Mouse (Mus musculus): ENCODE results near the gene Slit3.

The Slit3 gene

DNA sequence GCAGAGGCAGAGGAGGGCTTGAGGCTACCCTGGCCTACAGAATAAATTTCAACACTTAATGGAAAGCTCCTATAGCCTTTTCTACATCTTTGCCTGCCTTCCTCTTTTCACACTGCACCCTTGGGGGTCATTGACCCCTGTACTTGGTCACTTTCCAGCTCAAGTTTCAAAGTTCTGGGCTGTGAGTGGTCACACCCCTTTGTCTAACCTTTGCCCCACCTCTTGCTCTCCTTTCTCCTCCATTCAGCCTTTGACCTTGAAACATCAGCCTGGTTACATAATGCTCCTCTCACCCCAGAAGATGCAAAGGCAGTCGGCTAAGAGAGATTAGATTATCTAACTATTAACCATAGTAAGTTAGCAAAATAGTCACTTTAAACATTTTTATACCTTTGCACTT is 611.3 kb downstream of the Slit3 start:
- TF ChIP-seq POU5F1 (IDR thresholded peaks at IDR 0.05; ENCODE audit: borderline replicate concordance, low read length) (no peak), NANOG (IDR thresholded peaks at IDR 0.05; ENCODE audit: borderline replicate concordance, low read length) (no peak; the same call in 1 of the 2 replicates)
- H3K4me1 ChIP-seq (replicated peaks; ENCODE audit: low read depth, low read length) = peaks cover 5% of the 10 kb centered on the region; the same call in 1 of the 2 replicates

GRCm38 (mm10) chr11:35736817-35737216 is 615.8 kb downstream of the Slit3 start:
- Histone ChIP-seq H3K9me3 (ENCODE audit: low read length) (peaks cover 4% of the 10 kb centered on the region), H3K4me3 (replicated peaks; ENCODE audit: low read length) (no peak overlapping the region), H3K36me3 (ENCODE audit: insufficient read depth, low read length) (no peaks in the 10 kb centered on the region), H3K4me1 (replicated peaks; ENCODE audit: low read depth, low read length) (no peaks in the 10 kb centered on the region), H3K27me3 (ENCODE audit: insufficient read depth, low read length) (no peaks in the 10 kb centered on the region)
- TF ChIP-seq CTCF (conservative IDR thresholded peaks at IDR 0.05; ENCODE audit: low read length) (peak; percentile 85), POU5F1 (IDR thresholded peaks at IDR 0.05; ENCODE audit: borderline replicate concordance, low read length) (no peak)

More for the DNA sequence above, 611.3 kb downstream of the Slit3 start:
- no peak overlapping the region for H3K4me3 ChIP-seq (replicated peaks; ENCODE audit: low read length)
- no peaks in the 10 kb centered on the region for H3K36me3 ChIP-seq (ENCODE audit: insufficient read depth, low read length)
- peaks cover 4% of the 10 kb centered on the region for H3K9me3 ChIP-seq (ENCODE audit: low read length)
- H3K27me3 ChIP-seq (ENCODE audit: insufficient read depth, low read length) = peaks cover 13% of the 10 kb centered on the region

GRCm38 (mm10) chr11:35737262-35737661 is 616.2 kb downstream of the Slit3 start:
- H3K9me3 ChIP-seq (ENCODE audit: low read length) = peaks cover 3% of the 10 kb centered on the region
- no peaks in the 10 kb centered on the region for H3K27me3 ChIP-seq (ENCODE audit: insufficient read depth, low read length)
- no peaks in the 10 kb centered on the region for H3K36me3 ChIP-seq (ENCODE audit: insufficient read depth, low read length)
- TF ChIP-seq POU5F1 (IDR thresholded peaks at IDR 0.05; ENCODE audit: borderline replicate concordance, low read length) (no peak), CTCF (conservative IDR thresholded peaks at IDR 0.05; ENCODE audit: low read length) (no peak)
- no peaks in the 10 kb centered on the region for H3K4me1 ChIP-seq (replicated peaks; ENCODE audit: low read depth, low read length)
- no peak overlapping the region for H3K4me3 ChIP-seq (replicated peaks; ENCODE audit: low read length)

- H3K27me3 ChIP-seq (ENCODE audit: insufficient read depth, low read length) = no peaks in the 10 kb centered on the region
- H3K4me3 ChIP-seq (replicated peaks; ENCODE audit: low read length) = no peak overlapping the region
- no peaks in the 10 kb centered on the region for H3K9me3 ChIP-seq (ENCODE audit: low read length)
- H3K36me3 ChIP-seq (ENCODE audit: insufficient read depth, low read length) = no peaks in the 10 kb centered on the region
- no peak for TF ChIP-seq POU5F1 (IDR thresholded peaks at IDR 0.05; ENCODE audit: borderline replicate concordance, low read length)
- TF ChIP-seq CTCF (conservative IDR thresholded peaks at IDR 0.05; ENCODE audit: low read length) = no peak
- no peak for TF ChIP-seq NANOG (IDR thresholded peaks at IDR 0.05; ENCODE audit: borderline replicate concordance, low read length)
- no peaks in the 10 kb centered on the region for H3K4me1 ChIP-seq (replicated peaks; ENCODE audit: low read depth, low read length)
Observed at GRCm38 (mm10) chr11:35738102-35738501, 617.1 kb downstream of the Slit3 start.

- Histone ChIP-seq H3K36me3 (ENCODE audit: insufficient read depth, low read length) (no peaks in the 10 kb centered on the region), H3K27me3 (ENCODE audit: insufficient read depth, low read length) (peaks cover 9% of the 10 kb centered on the region; the same call in 1 of the 2 replicates), H3K4me3 (replicated peaks; ENCODE audit: low read length) (no peak overlapping the region), H3K4me1 (replicated peaks; ENCODE audit: low read depth, low read length) (no peaks in the 10 kb centered on the region), H3K9me3 (ENCODE audit: low read length) (no peaks in the 10 kb centered on the region)
- TF ChIP-seq CTCF (conservative IDR thresholded peaks at IDR 0.05; ENCODE audit: low read length) = no peak
- TF ChIP-seq POU5F1 (IDR thresholded peaks at IDR 0.05; ENCODE audit: borderline replicate concordance, low read length) = no peak
Observed at GRCm38 (mm10) chr11:35743586-35743985, 622.6 kb downstream of the Slit3 start.

GRCm38 (mm10) chr11:35744571-35744970 is 623.5 kb downstream of the Slit3 start:
- peaks cover 1% of the 10 kb centered on the region for H3K9me3 ChIP-seq (ENCODE audit: low read length)
- H3K4me1 ChIP-seq (replicated peaks; ENCODE audit: low read depth, low read length) = no peaks in the 10 kb centered on the region
- TF ChIP-seq CTCF (conservative IDR thresholded peaks at IDR 0.05; ENCODE audit: low read length) = no peak
- no peak for TF ChIP-seq POU5F1 (IDR thresholded peaks at IDR 0.05; ENCODE audit: borderline replicate concordance, low read length)
- TF ChIP-seq NANOG (IDR thresholded peaks at IDR 0.05; ENCODE audit: borderline replicate concordance, low read length) = no peak
- no peak overlapping the region for H3K4me3 ChIP-seq (replicated peaks; ENCODE audit: low read length)
- H3K36me3 ChIP-seq (ENCODE audit: insufficient read depth, low read length) = no peaks in the 10 kb centered on the region
- peaks cover 9% of the 10 kb centered on the region; the same call in 1 of the 2 replicates for H3K27me3 ChIP-seq (ENCODE audit: insufficient read depth, low read length)

DNA sequence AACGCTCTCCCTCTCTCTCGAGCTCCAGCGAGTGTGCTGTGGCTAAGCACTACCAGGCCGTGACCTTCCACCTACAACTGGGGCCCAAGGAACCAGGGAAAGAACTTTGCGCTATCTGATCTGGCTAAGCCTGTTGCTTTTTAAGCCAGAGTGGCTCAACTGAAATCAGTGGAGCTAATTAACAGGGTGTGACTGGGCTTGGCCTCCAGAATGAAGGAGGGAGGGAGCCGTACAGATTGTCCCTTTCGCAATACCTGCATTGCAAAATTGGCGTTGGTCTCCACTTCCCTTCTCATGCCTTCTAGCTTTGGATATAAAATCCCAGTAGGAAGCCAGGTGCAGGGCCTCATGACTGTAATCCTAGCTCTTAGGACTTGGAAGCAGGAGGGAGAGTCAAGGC is 629.6 kb downstream of the Slit3 start:
- H3K9me3 ChIP-seq (ENCODE audit: low read length) = peaks cover 12% of the 10 kb centered on the region
- H3K36me3 ChIP-seq (ENCODE audit: insufficient read depth, low read length) = no peaks in the 10 kb centered on the region
- no peak for TF ChIP-seq POU5F1 (IDR thresholded peaks at IDR 0.05; ENCODE audit: borderline replicate concordance, low read length)
- TF ChIP-seq NANOG (IDR thresholded peaks at IDR 0.05; ENCODE audit: borderline replicate concordance, low read length) = no peak
- no peak for TF ChIP-seq CTCF (conservative IDR thresholded peaks at IDR 0.05; ENCODE audit: low read length)
- H3K4me1 ChIP-seq (replicated peaks; ENCODE audit: low read depth, low read length) = no peaks in the 10 kb centered on the region
- no peak overlapping the region for H3K4me3 ChIP-seq (replicated peaks; ENCODE audit: low read length)
- peaks cover 9% of the 10 kb centered on the region; the same call in 1 of the 2 replicates for H3K27me3 ChIP-seq (ENCODE audit: insufficient read depth, low read length)

DNA sequence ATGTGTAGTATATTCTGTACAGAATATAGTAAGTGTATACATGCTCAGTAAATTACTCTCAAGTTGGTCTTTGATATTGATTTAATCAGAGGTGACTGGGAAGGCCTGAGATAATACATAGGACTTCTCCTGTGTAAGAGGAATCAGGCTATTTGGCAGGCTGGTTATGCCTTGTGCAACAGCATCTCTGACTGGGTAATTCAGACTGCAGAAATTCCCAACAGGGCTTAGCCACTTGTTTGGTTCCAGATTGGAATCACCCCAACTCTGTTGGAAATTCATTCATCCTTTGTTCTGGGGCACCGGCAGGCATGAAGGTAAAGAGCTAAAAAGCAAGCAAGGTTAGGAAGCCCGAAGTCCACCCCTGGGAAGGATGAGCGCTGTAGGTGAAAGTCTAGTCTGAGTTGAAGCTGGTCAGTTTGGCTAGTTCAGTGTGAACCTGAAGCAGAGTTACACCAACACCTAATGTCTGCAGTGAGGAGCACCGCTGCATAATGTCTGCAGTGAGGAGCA is 633.9 kb downstream of the Slit3 start:
- peaks cover 19% of the 10 kb centered on the region for H3K27me3 ChIP-seq (ENCODE audit: insufficient read depth, low read length)
- peaks cover 12% of the 10 kb centered on the region for H3K4me1 ChIP-seq (replicated peaks; ENCODE audit: low read depth, low read length)
- peaks cover 7% of the 10 kb centered on the region for H3K9me3 ChIP-seq (ENCODE audit: low read length)
- no peak overlapping the region for H3K4me3 ChIP-seq (replicated peaks; ENCODE audit: low read length)
- no peaks in the 10 kb centered on the region for H3K36me3 ChIP-seq (ENCODE audit: insufficient read depth, low read length)
- TF ChIP-seq CTCF (conservative IDR thresholded peaks at IDR 0.05; ENCODE audit: low read length) (no peak), NANOG (IDR thresholded peaks at IDR 0.05; ENCODE audit: borderline replicate concordance, low read length) (no peak), POU5F1 (IDR thresholded peaks at IDR 0.05; ENCODE audit: borderline replicate concordance, low read length) (no peak)

- Histone ChIP-seq H3K36me3 (ENCODE audit: insufficient read depth, low read length) (no peaks in the 10 kb centered on the region), H3K9me3 (ENCODE audit: low read length) (peaks cover under 1% of the 10 kb centered on the region)
- TF ChIP-seq NANOG (IDR thresholded peaks at IDR 0.05; ENCODE audit: borderline replicate concordance, low read length) (no peak), CTCF (conservative IDR thresholded peaks at IDR 0.05; ENCODE audit: low read length) (no peak), POU5F1 (IDR thresholded peaks at IDR 0.05; ENCODE audit: borderline replicate concordance, low read length) (no peak)
Observed at GRCm38 (mm10) chr11:35755546-35755945, 634.5 kb downstream of the Slit3 start.

More at GRCm38 (mm10) chr11:35755546-35755945, 634.5 kb downstream of the Slit3 start:
- H3K4me3 ChIP-seq (replicated peaks; ENCODE audit: low read length) = no peak overlapping the region
- H3K4me1 ChIP-seq (replicated peaks; ENCODE audit: low read depth, low read length) = peaks cover 12% of the 10 kb centered on the region
- H3K27me3 ChIP-seq (ENCODE audit: insufficient read depth, low read length) = peaks cover 25% of the 10 kb centered on the region

All from E14TG2a.4 (cell line).